Mouse (Mus musculus) cortical plate, adult 2 months (tissue): ENCODE data around the gene Hmox2. TPM values are rescaled to one million over a fixed set of nuclear protein-coding genes. Genes with fewer than 3 reads are reported as not detected.

ENCODE experiments used
- H3K27ac ChIP-seq: fragments of 200-500 bp; 2 replicates; pipeline ENCODE4 v1.5.1; 2012; ENCODE audit warnings: low read length, control low read depth, inconsistent platforms; ENCODE audit not compliant: insufficient read depth
- H3K4me1 ChIP-seq: fragments of 200-500 bp; 2 replicates; pipeline ENCODE4 v1.6.1; 2011; ENCODE audit warnings: low read length; ENCODE audit not compliant: control insufficient read depth, insufficient read depth
- H3K4me3 ChIP-seq: fragments of 200-500 bp; 2 replicates; pipeline ENCODE4 v1.5.1; 2011; ENCODE audit warnings: mild to moderate bottlenecking, low read length, control low read depth; ENCODE audit not compliant: insufficient read depth
- CTCF ChIP-seq: fragments of 200-500 bp; IDR thresholded peaks from 2 replicates; pipeline ENCODE4 v1.5.1; 2011; ENCODE audit warnings: mild to moderate bottlenecking, control low read depth, low read length; ENCODE audit not compliant: insufficient read depth; ENCODE audit errors: extremely low read depth
- POLR2A ChIP-seq: fragments of 200-500 bp; IDR thresholded peaks from 2 replicates; pipeline ENCODE4 v1.6.1; 2011; ENCODE audit warnings: mild to moderate bottlenecking, low read length, control low read depth; ENCODE audit not compliant: insufficient read depth; ENCODE audit errors: extremely low read depth
- polyA plus RNA-seq: library from polyadenylated mRNA; depleted of rRNA; stranded (reverse); fragments of >200 nt; gene quantifications from 2 replicates; pipeline ENCODE4 v1.2.3, GENCODE M21; 2012; rRNA removed

Gene Hmox2
- polyA plus RNA-seq, 1 experiment, result 108 TPM

GRCm38 (mm10) chr16:4796631-4797030 lies 70.5 kb downstream of the Hmox2 start:
- Histone ChIP-seq H3K27ac (no peak overlapping the region), H3K4me3 (no peak overlapping the region), H3K4me1 (no peaks in the 10 kb centered on the region)
- TF ChIP-seq CTCF (no peak), POLR2A (no peak)

Other genes with a start within 250 kb of the Hmox2 start
- gene Srl, start 184.5 kb upstream of the Hmox2 start, polyA plus RNA-seq, result 7.4 and 9.6 TPM in 2 replicates
- gene Tfap4, start 166.5 kb upstream of the Hmox2 start, polyA plus RNA-seq, result 3.9 and 5.0 TPM in 2 replicates
- gene Glis2, start 131.6 kb upstream of the Hmox2 start, polyA plus RNA-seq, result 17.3 and 22.1 TPM in 2 replicates
- 99.3 and 101 TPM in 2 replicates for gene Pam16, start 101.4 kb upstream of the Hmox2 start, polyA plus RNA-seq
- gene Vasn, start 86.4 kb upstream of the Hmox2 start, polyA plus RNA-seq, result 10.1 and 11.2 TPM in 2 replicates
- gene Dnaja3, start 86.4 kb upstream of the Hmox2 start, polyA plus RNA-seq, result 48.8 and 50.6 TPM in 2 replicates
- gene Coro7, start 46.6 kb upstream of the Hmox2 start, polyA plus RNA-seq, result 103 and 104 TPM in 2 replicates
- gene Nmral1, start 7.0 kb upstream of the Hmox2 start, polyA plus RNA-seq, result 25.5 and 25.7 TPM in 2 replicates
- 203 and 214 TPM in 2 replicates for gene Cdip1, start 63.9 kb downstream of the Hmox2 start, polyA plus RNA-seq
- not detected in 2 replicates for gene 4930562C15Rik, start 109.1 kb downstream of the Hmox2 start, polyA plus RNA-seq
- gene Ubald1, start 154.0 kb downstream of the Hmox2 start, polyA plus RNA-seq, result 58.4 and 59.4 TPM in 2 replicates
- gene Mgrn1, start 159.9 kb downstream of the Hmox2 start, polyA plus RNA-seq, result 229 and 239 TPM in 2 replicates
- 102 and 104 TPM in 2 replicates for gene Nudt16l1, start 212.4 kb downstream of the Hmox2 start, polyA plus RNA-seq
- gene Anks3, start 237.8 kb downstream of the Hmox2 start, polyA plus RNA-seq, result 101 and 118 TPM in 2 replicates